In the genomic region with DNA sequence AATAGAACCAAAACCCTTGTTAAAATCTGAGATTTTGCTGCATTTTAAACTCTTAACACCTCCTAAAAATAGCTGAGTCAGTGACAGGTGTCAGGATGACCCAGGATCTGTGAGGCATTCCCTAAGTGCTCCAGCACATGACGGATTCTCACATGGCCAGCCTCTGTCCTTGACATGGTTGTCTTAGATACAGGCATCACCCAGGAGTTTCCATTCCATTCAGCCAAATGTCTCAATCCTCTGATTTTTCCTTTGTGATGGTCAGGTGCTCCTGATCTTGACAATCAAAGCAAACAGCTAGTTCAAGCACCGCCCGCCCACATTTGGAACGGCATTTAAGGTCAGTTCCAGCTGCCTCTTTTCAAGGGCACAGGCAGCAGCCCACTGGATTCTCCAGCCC, we compare ENCODE assay signal across 18 mouse cellular contexts.
DNase-seq lines count a peak whose midpoint lies in the region; ATAC-seq and TF ChIP-seq lines count a peak whose summit lies in the region.
"Had no signal": no experiment of that assay in that cellular context is flagged by ENCODE, and none has a peak within 500 bp of the region (broad histone marks: within the 10 kb centered on the region; RNA-seq: fewer than 3 reads in every experiment).

No protein-coding gene starts in this region.

- no peak overlapping the region for H3K4me2 ChIP-seq in midbrain, embryonic 13.5 days (replicated peaks)
- H3K4me2 ChIP-seq: embryonic facial prominence, embryonic 13.5 days; liver, embryonic 15.5 days had no signal

- H3K27ac ChIP-seq in ES-E14 (ENCODE audit: insufficient read depth, low read depth, low read length, poor library complexity, severe bottlenecking), result no peak overlapping the region
- no peak overlapping the region for H3K27ac ChIP-seq in midbrain, embryonic 13.5 days
- no peak overlapping the region for H3K27ac ChIP-seq in midbrain, embryonic 10.5 days (replicated peaks)
- H3K27ac ChIP-seq: embryonic facial prominence, embryonic 13.5 days; liver, embryonic 15.5 days had no signal

- 85% methylated on average over 4 of the region's 4 CpGs for WGBS in midbrain, embryonic 13.5 days
- whole genome bisulfite sequencing in midbrain, embryonic 10.5 days, result 86% methylated on average over 4 of the region's 4 CpGs

- no peak overlapping the region for H3K9ac ChIP-seq in ES-E14 (ENCODE audit: insufficient read depth, low read depth, low read length, poor library complexity, severe bottlenecking)
- no peak overlapping the region for H3K9ac ChIP-seq in midbrain, embryonic 13.5 days (replicated peaks)
- H3K9ac ChIP-seq: embryonic facial prominence, embryonic 13.5 days; liver, embryonic 15.5 days had no signal

- in situ Hi-C loops in ES-E14 (cut with MboI; ENCODE audit: low sequenced_read_pairs in 2 of 2, unreplicated experiment in 2 of 2), result no loop called here

- H3K4me3 ChIP-seq in ES-E14 (ENCODE audit: insufficient read depth in 1 of 2, low read depth in 1 of 2, low read length in 2 of 2, poor library complexity in 1 of 2, severe bottlenecking in 1 of 2), result no peak overlapping the region
- no peak overlapping the region for H3K4me3 ChIP-seq in midbrain, embryonic 13.5 days (replicated peaks)
- no peak overlapping the region for H3K4me3 ChIP-seq in midbrain, embryonic 10.5 days
- H3K4me3 ChIP-seq: embryonic facial prominence, embryonic 13.5 days; liver, embryonic 15.5 days had no signal

- intact Hi-C loops in gastrocnemius, postnatal 36 days (cut with DNase I), result no loop called here
- intact Hi-C loops in heart, postnatal 36 days (cut with DNase I), result loop anchor here (5.0 to 10.0 kb wide), 5 partner anchors 75 to 695 kb away; no protein-coding TSS in a partner anchor

- no peaks in the 10 kb centered on the region for H3K36me3 ChIP-seq in ES-E14 (ENCODE audit: control insufficient read depth, insufficient read depth, low read length, poor library complexity, severe bottlenecking)
- H3K36me3 ChIP-seq in midbrain, embryonic 13.5 days, result no peaks in the 10 kb centered on the region
- H3K36me3 ChIP-seq in midbrain, embryonic 10.5 days, result no peaks in the 10 kb centered on the region
- H3K36me3 ChIP-seq: embryonic facial prominence, embryonic 13.5 days; liver, embryonic 15.5 days had no signal

- H3K27me3 ChIP-seq in midbrain, embryonic 13.5 days, result no peaks in the 10 kb centered on the region
- H3K27me3 ChIP-seq in midbrain, embryonic 10.5 days (ENCODE audit: low read depth, poor library complexity, severe bottlenecking), result no peaks in the 10 kb centered on the region
- H3K27me3 ChIP-seq: CH12.LX; embryonic facial prominence, embryonic 13.5 days; liver, embryonic 15.5 days had no signal

- no peak for ATAC-seq in midbrain, embryonic 13.5 days
- no peak for ATAC-seq in granulocyte monocyte progenitor cell, adult 5-6 weeks (replicated peaks; ENCODE audit: poor library complexity, severe bottlenecking)
- ATAC-seq: lung, postnatal 0 days had no signal

- DNase-seq in gastrocnemius, adult 18-20 months (ENCODE audit: low spot score), result peak; percentile 32
- DNase-seq in gastrocnemius, postnatal 36 days, result no peak
- peak; percentile 38 for DNase-seq in ES-E14 (ENCODE audit: low read depth, low spot score)
- peak; percentile 37 for DNase-seq in adrenal gland, postnatal 14 days
- DNase-seq in heart, postnatal 36 days, result peak; percentile 16 to 34
- DNase-seq in midbrain, embryonic 10.5 days (ENCODE audit: low spot score), result no peak
- DNase-seq: cerebellum, adult 2 months; gastrocnemius, postnatal 10 days; kidney, adult 2 months; kidney, postnatal 25 days; right cerebral cortex, postnatal 4 days; thymus, postnatal 36 days had no signal

- H3K4me1 ChIP-seq in ES-E14 (ENCODE audit: control insufficient read depth in 2 of 2, insufficient read depth in 2 of 2, low read length in 2 of 2, poor library complexity in 1 of 2), result no peaks in the 10 kb centered on the region
- H3K4me1 ChIP-seq in midbrain, embryonic 13.5 days (replicated peaks), result no peaks in the 10 kb centered on the region
- H3K4me1 ChIP-seq in midbrain, embryonic 10.5 days, result no peaks in the 10 kb centered on the region
- H3K4me1 ChIP-seq: liver, embryonic 15.5 days had no signal

- no peaks in the 10 kb centered on the region for H3K9me3 ChIP-seq in ES-E14 (ENCODE audit: control insufficient read depth, insufficient read depth, low read depth, low read length)
- H3K9me3 ChIP-seq in midbrain, embryonic 13.5 days, result no peaks in the 10 kb centered on the region
- H3K9me3 ChIP-seq in midbrain, embryonic 10.5 days (replicated peaks), result no peaks in the 10 kb centered on the region
- H3K9me3 ChIP-seq: embryonic facial prominence, embryonic 13.5 days; liver, embryonic 15.5 days had no signal

TF ChIP-seq in ES-E14, 5 proteins besides CTCF, POLR2A, EP300 and RAD21:
- peak; percentile 81 for TF ChIP-seq MAFK (IDR thresholded peaks at IDR 0.05; ENCODE audit: insufficient read depth, low read depth, low read length)
- no peak for TF ChIP-seq ZC3H11A (IDR thresholded peaks at IDR 0.05; ENCODE audit: borderline replicate concordance, low read depth, low read length)

Comparison
In these comparisons a context has a peak if more than half of its experiments do, and no peak if none do; other contexts are left out.
1. DNase-seq: peak in gastrocnemius, adult 18-20 months (single experiment), ES-E14 (single experiment), adrenal gland, postnatal 14 days (single experiment) and heart, postnatal 36 days (2 of 2); none in gastrocnemius, postnatal 36 days (0 of 2) and midbrain, embryonic 10.5 days (single experiment).